Mouse (Mus musculus): ENCODE results near the gene Fcrl6.

DNA sequence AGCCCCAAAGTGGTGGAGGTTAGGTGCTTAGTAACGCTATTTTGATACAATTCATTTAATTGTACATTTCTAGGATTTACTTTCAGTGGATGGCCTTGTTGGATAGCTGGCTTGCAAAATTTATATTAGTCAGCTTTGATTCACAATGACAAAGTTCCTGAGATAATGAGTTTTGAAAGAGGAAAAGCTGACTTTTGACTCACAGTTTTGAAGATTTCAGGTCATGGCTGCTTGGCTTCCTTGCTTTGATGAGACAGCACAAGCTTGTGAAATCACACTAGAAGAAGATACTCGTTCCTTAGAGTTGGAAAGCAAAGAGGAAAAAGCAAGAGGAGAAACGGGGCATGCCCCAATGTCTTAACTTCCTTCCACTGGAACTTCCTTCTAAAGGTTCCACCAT lies 36.2 kb downstream of the Fcrl6 start:
- no peak for TF ChIP-seq CTCF (IDR thresholded peaks at IDR 0.05; ENCODE audit: control insufficient read depth, insufficient read depth, insufficient read length)
- TF ChIP-seq FOSL1 (IDR thresholded peaks at IDR 0.05; ENCODE audit: insufficient read depth, low read length, poor library complexity, severe bottlenecking): no peak
- no peak for TF ChIP-seq MYOG (IDR thresholded peaks at IDR 0.05; ENCODE audit: control insufficient read depth, extremely low read depth, insufficient read length)
- no peak for TF ChIP-seq MAX (IDR thresholded peaks at IDR 0.05)
